Mouse (Mus musculus) hindbrain, postnatal 0 days (tissue): Measurements from ENCODE around the gene Rtn4ip1. TPM values are rescaled to one million over a fixed set of nuclear protein-coding genes. Genes with fewer than 3 reads are reported as not detected.

Experiments used
- ATAC-seq: fragments of 200-750 bp; cut with Nextera tagmentation; 2 replicates; pipeline ENCODE4 v1.8.0; 2017; ENCODE audit warnings: mild to moderate bottlenecking, moderate TSS enrichment, moderate library complexity
- DNase-seq: peaks from one replicate; pipeline ENCODE4 v3.0.0-alpha.2; 2015; ENCODE audit warnings: low spot score
- H3K27ac ChIP-seq: fragments of 300-500 bp; sonication (generic); 2 replicates; pipeline ENCODE4 v1.5.1; 2014; ENCODE audit warnings: mild to moderate bottlenecking
- H3K27me3 ChIP-seq: fragments of 300-500 bp; sonication (generic); 2 replicates; pipeline ENCODE4 v1.6.1; 2014; ENCODE audit warnings: low read length, mixed read lengths; ENCODE audit not compliant: insufficient read depth
- H3K36me3 ChIP-seq: fragments of 300-500 bp; sonication (generic); 2 replicates; pipeline ENCODE4 v1.6.1; 2014; ENCODE audit warnings: low read length, mixed read lengths; ENCODE audit not compliant: insufficient read depth
- H3K4me1 ChIP-seq: fragments of 300-500 bp; sonication (generic); 2 replicates; pipeline ENCODE4 v1.6.1; 2014; ENCODE audit warnings: antibody characterized with exemption, low read length, mixed read lengths; ENCODE audit not compliant: insufficient read depth
- H3K4me2 ChIP-seq: fragments of 300-500 bp; sonication (generic); 2 replicates; pipeline ENCODE4 v1.6.1; 2014; ENCODE audit warnings: low read depth, mild to moderate bottlenecking, low read length, moderate library complexity, mixed read lengths
- H3K4me3 ChIP-seq: fragments of 300-500 bp; sonication (generic); 2 replicates; pipeline ENCODE4 v1.5.1; 2014; ENCODE audit warnings: low read length
- H3K9ac ChIP-seq: fragments of 300-500 bp; sonication (generic); replicated peaks from 2 replicates; pipeline ENCODE4 v1.6.1; 2014; ENCODE audit warnings: mild to moderate bottlenecking, low read length, moderate library complexity, mixed read lengths
- H3K9me3 ChIP-seq: fragments of 300-500 bp; sonication (generic); 2 replicates; pipeline ENCODE4 v1.6.1; 2016; ENCODE audit warnings: low read length, mixed read lengths
- CTCF ChIP-seq: IDR thresholded peaks from 2 replicates; pipeline ENCODE4 v1.5.1; 2016; ENCODE audit warnings: antibody characterized with exemption, control low read depth, low read depth
- WGBS: fragments of 180-500 bp; shearing (Covaris S2); extraction: QIAGEN DNeasy Blood & Tissue Kit; methylation state at CpG from one replicate; pipeline ENCODE4 v1.1.7; 2014; 5-methylcytosine and 5-hydroxymethylcytosine counted together
- polyA plus RNA-seq: library from polyadenylated mRNA; unstranded; fragments of >200 nt; fragmentation: Nextera tagmentation; extraction: Ambion mirVana; gene quantifications from 2 replicates; pipeline ENCODE4 v1.2.1, GENCODE M21; 2015
- total RNA-seq: library from RNA; depleted of rRNA; stranded (reverse); fragments of >200 nt; gene quantifications from 2 replicates; pipeline ENCODE4 v1.2.3, GENCODE M21; 2014; rRNA removed

Gene Rtn4ip1
- total RNA-seq, result 4.2 and 4.4 TPM in 2 replicates
- polyA plus RNA-seq, result 10.4 and 11.7 TPM in 2 replicates

DNA sequence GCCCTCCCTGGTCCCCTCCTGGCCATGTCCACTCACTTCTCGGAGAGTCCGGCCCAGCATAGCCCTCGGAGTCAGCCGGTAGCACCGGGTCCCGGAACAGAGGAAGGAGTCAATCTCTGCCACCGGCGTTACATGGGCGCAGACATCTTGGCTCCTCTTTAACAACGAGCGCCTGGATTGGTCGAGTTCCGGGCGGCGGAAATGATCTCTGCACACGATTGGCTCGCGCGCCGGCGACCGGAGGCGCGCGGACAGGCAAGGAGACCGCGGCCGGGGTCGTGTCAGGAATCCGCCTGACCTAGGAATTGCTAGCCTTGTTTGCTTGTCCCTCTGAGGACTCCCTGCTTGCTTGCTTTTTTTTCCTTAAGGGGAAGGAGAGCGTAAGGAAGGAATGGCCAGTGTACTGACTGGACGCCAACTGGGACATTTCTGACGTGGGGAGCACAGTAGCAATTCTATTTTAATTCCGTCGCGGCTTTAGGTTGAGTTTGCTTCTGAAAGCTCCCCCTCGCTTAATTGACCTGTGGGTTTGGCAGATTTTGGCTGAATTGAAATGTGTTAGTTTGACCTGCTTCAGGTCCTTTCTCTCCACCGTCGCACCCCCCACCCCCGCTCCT, at the start of gene Rtn4ip1, which contains the start of gene Qrsl1:
Gene Rtn4ip1 (plus strand): TSS at position 230 of the 617 bp plus-strand sequence.
Gene Qrsl1 (minus strand): TSS at position 168 of the 617 bp plus-strand sequence.
- DNase-seq, result peak; percentile 96
- peak; percentile 99 for ATAC-seq
- Histone ChIP-seq H3K9me3 (no peaks in the 10 kb centered on the region), H3K4me3 (peak within 1 kb of the TSS; percentile 83), H3K4me2 (peak within 1 kb of the TSS; percentile 84), H3K4me1 (peaks cover 7% of the 10 kb centered on the region), H3K9ac (peak within 1 kb of the TSS; percentile 66), H3K27ac (peak within 1 kb of the TSS; percentile 66), H3K27me3 (no peaks in the 10 kb centered on the region), H3K36me3 (no peaks in the 10 kb centered on the region)
- TF ChIP-seq CTCF, result no peak
- WGBS, result 1% methylated on average over 40 of the region's 40 CpGs

DNA sequence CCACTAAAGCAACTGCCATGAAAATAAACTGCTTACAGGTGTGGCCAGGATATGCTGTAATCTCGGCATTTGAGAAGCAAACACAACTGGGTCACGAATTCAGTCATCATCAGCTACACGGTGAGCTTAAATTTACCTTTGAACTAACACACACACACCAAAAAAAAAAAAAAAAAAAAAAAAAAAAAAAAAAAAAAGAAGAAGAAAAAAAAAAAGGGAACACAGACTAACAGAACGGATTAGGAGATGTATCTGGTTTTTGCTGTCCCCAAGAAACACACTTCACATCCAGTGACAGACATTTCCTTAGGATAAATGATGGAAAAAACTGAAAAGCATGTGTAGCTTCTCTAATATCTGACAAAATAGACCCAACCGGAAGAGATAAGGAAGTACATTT, 49.7 kb upstream of the Rtn4ip1 start:
- no peaks in the 10 kb centered on the region for H3K27me3 ChIP-seq
- H3K9ac ChIP-seq, result no peak overlapping the region
- no peak overlapping the region for H3K4me2 ChIP-seq
- 86% methylated on average over 5 of the region's 5 CpGs for WGBS
- H3K36me3 ChIP-seq, result no peaks in the 10 kb centered on the region
- H3K4me3 ChIP-seq, result no peak overlapping the region
- 0 out of 2 replicates have a peak, but pooled peaks cover 3% of the 10 kb centered on the region for H3K9me3 ChIP-seq
- TF ChIP-seq CTCF, result no peak
- ATAC-seq (no peak), DNase-seq (no peak)
- H3K27ac ChIP-seq, result no peak overlapping the region
- H3K4me1 ChIP-seq, result no peaks in the 10 kb centered on the region

DNA sequence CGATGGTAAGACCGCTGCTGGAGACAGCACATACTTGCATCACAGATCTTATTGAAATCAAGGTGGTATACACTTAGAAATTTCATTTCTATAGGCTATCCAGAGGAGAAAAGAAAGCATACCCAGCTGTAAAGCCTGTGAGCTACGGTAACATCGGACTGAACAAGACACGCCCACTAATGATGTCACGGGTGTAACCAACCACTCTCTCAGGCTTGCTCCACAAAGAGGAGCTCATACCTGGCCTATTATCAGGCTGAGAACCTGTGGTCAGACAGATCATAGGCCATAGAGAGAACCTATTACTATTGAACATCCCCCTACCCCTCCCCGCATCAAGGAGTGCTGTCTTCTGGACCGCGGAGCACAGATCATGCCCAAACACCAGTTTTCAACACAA, 45.7 kb upstream of the Rtn4ip1 start:
- H3K9ac ChIP-seq, result no peak overlapping the region
- H3K27ac ChIP-seq, result no peak overlapping the region
- DNase-seq (no peak), ATAC-seq (no peak)
- no peak for TF ChIP-seq CTCF
- H3K36me3 ChIP-seq, result no peaks in the 10 kb centered on the region
- H3K27me3 ChIP-seq, result no peaks in the 10 kb centered on the region
- 0 out of 2 replicates have a peak, but pooled peaks cover 3% of the 10 kb centered on the region for H3K9me3 ChIP-seq
- 96% methylated on average over 9 of the region's 9 CpGs for WGBS
- H3K4me2 ChIP-seq, result no peak overlapping the region
- no peaks in the 10 kb centered on the region for H3K4me1 ChIP-seq
- no peak overlapping the region for H3K4me3 ChIP-seq

- ATAC-seq, result no peak
- no peak overlapping the region for H3K9ac ChIP-seq
- 0 out of 2 replicates have a peak, but pooled peaks cover 3% of the 10 kb centered on the region for H3K9me3 ChIP-seq
- H3K4me2 ChIP-seq, result no peak overlapping the region
- H3K4me1 ChIP-seq, result no peaks in the 10 kb centered on the region
- no peak overlapping the region for H3K27ac ChIP-seq
- 87% methylated on average over 3 of the region's 3 CpGs for WGBS
- no peak overlapping the region for H3K4me3 ChIP-seq
- no peak for TF ChIP-seq CTCF
- no peaks in the 10 kb centered on the region for H3K27me3 ChIP-seq
- no peaks in the 10 kb centered on the region for H3K36me3 ChIP-seq
- DNase-seq, result no peak
These were observed 45.3 kb upstream of the Rtn4ip1 start for GRCm38 (mm10) chr10:43856351-43856750.

DNA sequence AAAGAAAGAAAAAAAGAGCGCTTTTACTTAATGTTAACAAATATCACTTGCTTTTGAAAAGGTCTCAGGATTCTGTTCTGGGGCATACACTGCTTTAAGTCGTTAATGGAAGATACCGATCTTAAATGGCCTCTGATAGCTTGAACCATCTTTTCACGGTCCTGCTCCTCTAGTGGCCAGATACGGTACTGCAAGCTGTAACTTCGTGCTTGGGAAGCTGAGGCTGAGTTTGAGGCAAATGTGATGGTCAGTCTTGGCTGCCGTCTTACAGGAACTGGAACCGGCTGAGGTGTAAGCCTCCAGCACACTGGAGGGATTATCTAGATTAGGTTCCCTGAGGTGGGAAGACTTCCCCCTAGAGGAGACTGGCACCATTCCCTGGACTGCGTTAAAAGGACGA, 30.9 kb upstream of the Rtn4ip1 start:
- Histone ChIP-seq H3K4me2 (no peak overlapping the region), H3K36me3 (no peaks in the 10 kb centered on the region), H3K9ac (no peak overlapping the region), H3K27me3 (no peaks in the 10 kb centered on the region), H3K27ac (no peak overlapping the region), H3K4me3 (no peak overlapping the region), H3K9me3 (no peaks in the 10 kb centered on the region), H3K4me1 (no peaks in the 10 kb centered on the region)
- peak; percentile 39 for DNase-seq
- 64% methylated on average over 10 of the region's 10 CpGs for WGBS
- ATAC-seq, result no peak
- TF ChIP-seq CTCF, result peak; percentile 87

DNA sequence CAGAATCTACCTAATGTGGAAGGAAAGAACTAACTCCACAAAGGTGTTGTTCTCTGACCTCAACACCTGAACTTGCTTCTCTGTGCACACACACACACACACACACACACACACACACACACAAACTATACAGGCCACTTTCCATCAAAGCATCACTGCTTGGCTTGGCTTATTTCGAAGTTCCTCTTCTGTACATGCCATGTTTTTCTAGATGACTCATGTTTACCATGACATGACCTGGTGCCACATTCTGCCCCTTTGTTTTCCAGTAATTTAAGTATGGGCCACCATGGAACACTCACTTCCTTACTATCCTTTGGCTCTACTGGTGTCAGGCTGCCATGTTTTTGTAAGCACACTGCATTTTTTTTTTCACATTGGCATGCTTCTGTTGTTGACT, 30.1 kb upstream of the Rtn4ip1 start:
- Histone ChIP-seq H3K4me2 (no peak overlapping the region), H3K9ac (no peak overlapping the region), H3K27me3 (no peaks in the 10 kb centered on the region), H3K4me1 (no peaks in the 10 kb centered on the region), H3K27ac (no peak overlapping the region), H3K4me3 (no peak overlapping the region), H3K9me3 (no peaks in the 10 kb centered on the region), H3K36me3 (no peaks in the 10 kb centered on the region)
- no peak for ATAC-seq
- no peak for TF ChIP-seq CTCF
- no peak for DNase-seq
- WGBS, result 94% methylated on average over 1 of the region's 1 CpGs

DNA sequence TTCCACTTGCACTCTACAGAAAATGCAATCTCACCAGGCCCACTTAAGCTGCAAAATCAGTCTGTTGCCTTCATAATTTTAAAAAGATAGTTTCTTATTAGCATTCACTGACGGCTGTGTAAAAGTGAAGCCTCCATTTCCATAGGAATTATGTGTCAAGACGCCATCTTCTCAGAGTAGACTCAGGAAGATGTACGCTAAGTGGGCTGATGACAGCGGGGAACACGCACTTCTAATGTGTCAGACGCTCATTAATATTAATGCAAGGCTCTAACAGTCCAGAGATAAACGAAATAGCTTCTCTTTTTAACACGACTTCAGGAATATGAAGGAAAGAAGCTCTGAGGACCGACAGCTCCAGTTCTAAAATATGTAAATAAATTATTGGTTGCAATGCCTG, 13.9 kb upstream of the Rtn4ip1 start:
- H3K27ac ChIP-seq, result no peak overlapping the region
- H3K27me3 ChIP-seq, result no peaks in the 10 kb centered on the region
- DNase-seq (no peak), ATAC-seq (no peak)
- no peak overlapping the region for H3K9ac ChIP-seq
- no peaks in the 10 kb centered on the region for H3K9me3 ChIP-seq
- H3K4me2 ChIP-seq, result no peak overlapping the region
- H3K4me3 ChIP-seq, result no peak overlapping the region
- 68% methylated on average over 9 of the region's 9 CpGs for whole genome bisulfite sequencing
- no peak for TF ChIP-seq CTCF
- no peaks in the 10 kb centered on the region for H3K4me1 ChIP-seq
- H3K36me3 ChIP-seq, result peaks cover 6% of the 10 kb centered on the region; the same call in 1 of the 2 replicates
